Mouse (Mus musculus): ENCODE measurements at regions not wholly inside any gene's neighbourhood (a gene's known extent, or its start where the extent isn't known, plus 50 kb on each side); places are given as distances from the start of the nearest gene placed in this dataset.
A peak's percentile ranks its signal among the peaks of the same experiment; 100 is the strongest.

DNA sequence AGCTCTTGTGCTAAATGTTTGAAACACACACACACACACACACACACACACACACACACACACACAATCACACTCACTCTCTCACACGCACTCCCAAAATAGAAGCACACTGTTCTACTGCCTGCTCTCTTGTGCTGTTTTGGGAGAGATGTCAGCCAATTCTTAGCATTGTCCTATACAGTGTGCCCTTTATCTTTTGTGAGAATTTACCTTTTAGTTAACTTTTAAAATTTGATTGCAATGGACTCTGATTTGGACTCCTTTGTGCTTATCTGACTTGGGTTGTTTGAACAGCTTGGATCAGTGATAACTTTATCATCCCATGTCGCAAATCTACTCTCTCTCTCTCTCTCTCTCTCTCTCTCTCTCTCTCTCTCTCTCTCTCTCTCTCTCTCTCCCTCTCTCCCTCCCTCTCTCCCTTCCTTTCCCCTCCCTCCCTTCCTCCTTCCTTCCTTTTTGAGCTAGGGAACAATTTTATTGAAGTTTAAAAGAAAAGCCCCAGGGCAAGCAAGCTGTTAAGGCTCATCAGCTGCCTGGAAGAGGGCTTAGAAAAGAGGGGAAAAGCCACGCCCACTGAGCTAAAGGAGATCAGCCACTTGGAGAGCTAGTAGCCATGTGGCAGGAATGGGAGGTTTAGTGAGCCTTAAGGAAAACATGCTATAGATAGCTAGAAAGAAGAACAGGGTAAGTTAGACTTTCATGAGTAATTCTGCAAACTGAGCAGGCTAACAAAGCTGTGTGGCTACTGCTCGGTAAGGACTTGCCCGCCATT is 611.2 kb downstream of the Gm19410 start:
- ATAC-seq (ENCODE audit: insufficient read depth, low FRiP score), result peak; percentile 25; the same call in 1 of the 2 replicates
- H3K4me1 ChIP-seq (ENCODE audit: control insufficient read depth, insufficient read depth, low read length), result no peaks in the 10 kb centered on the region; the same call in 1 of the 2 replicates

DNA sequence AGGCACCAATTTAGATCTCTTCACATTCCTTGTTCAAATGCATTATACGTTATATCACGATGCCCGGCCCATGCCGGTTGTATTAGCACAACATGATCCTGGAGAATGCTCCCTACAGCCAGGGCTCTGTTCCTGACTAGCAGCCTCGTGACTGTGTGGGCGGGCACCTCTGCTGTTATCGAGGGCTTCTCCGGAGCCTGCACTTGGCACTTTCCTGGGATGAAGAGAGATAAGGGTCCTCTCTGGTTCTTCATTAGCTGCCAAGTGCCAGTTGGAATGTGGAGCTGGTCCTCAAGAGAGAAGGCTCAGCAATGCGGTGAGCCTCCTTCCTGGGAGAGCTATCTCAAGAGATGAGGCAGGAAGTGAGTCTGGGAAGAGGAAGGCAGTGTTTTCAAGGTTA is 598.9 kb upstream of the AI429214 start:
- H3K4me1 ChIP-seq (ENCODE audit: control insufficient read depth, insufficient read depth, low read length), result no peaks in the 10 kb centered on the region
- WGBS, result 78% methylated on average over 9 of the region's 9 CpGs
- no peaks in the 10 kb centered on the region for H3K9me3 ChIP-seq (replicated peaks; ENCODE audit: control insufficient read depth, low read length)
- H3K27ac ChIP-seq (ENCODE audit: low read length), result no peak overlapping the region
- no peak overlapping the region for H3K4me3 ChIP-seq (replicated peaks; ENCODE audit: low read length)
- H3K4me2 ChIP-seq (ENCODE audit: low read depth, low read length), result no peak overlapping the region
- H3K9ac ChIP-seq (ENCODE audit: low read length), result no peak overlapping the region
- no peak for ATAC-seq (ENCODE audit: insufficient read depth, low FRiP score)
- no peaks in the 10 kb centered on the region for H3K27me3 ChIP-seq (ENCODE audit: control insufficient read depth, insufficient read depth, low read length)
- no peaks in the 10 kb centered on the region for H3K36me3 ChIP-seq (ENCODE audit: control insufficient read depth, insufficient read depth, low read length)

More for the DNA sequence above, 611.2 kb downstream of the Gm19410 start:
- Histone ChIP-seq H3K4me3 (replicated peaks; ENCODE audit: low read length) (no peak overlapping the region), H3K9ac (ENCODE audit: low read length) (no peak overlapping the region), H3K9me3 (replicated peaks; ENCODE audit: control insufficient read depth, low read length) (no peaks in the 10 kb centered on the region), H3K27me3 (ENCODE audit: control insufficient read depth, insufficient read depth, low read length) (no peaks in the 10 kb centered on the region), H3K36me3 (ENCODE audit: control insufficient read depth, insufficient read depth, low read length) (no peaks in the 10 kb centered on the region), H3K4me2 (ENCODE audit: low read depth, low read length) (no peak overlapping the region), H3K27ac (ENCODE audit: low read length) (no peak overlapping the region)
- WGBS, result 61% methylated on average over 5 of the region's 5 CpGs

DNA sequence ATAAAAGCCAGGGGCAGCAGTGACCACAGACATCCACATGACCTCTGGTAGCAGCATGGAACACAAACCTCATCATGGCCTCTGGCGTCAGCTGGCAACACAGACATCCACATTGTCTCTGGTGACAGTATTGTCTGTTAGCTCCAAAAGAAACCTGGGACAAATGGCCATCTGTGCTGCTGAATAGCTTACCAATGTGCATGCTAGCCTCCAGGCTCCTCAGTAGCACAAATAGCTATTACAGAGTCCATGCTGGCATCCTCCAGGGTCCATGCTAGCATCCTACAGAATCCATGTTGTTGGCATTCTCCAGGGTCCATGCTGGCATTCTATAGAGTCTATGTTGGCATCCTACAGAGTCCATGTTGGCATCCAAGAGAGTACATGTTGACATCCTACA is 596.9 kb upstream of the AI429214 start:
- Histone ChIP-seq H3K4me1 (ENCODE audit: control insufficient read depth, insufficient read depth, low read length) (no peaks in the 10 kb centered on the region), H3K27me3 (ENCODE audit: control insufficient read depth, insufficient read depth, low read length) (no peaks in the 10 kb centered on the region), H3K4me3 (replicated peaks; ENCODE audit: low read length) (no peak overlapping the region), H3K9me3 (replicated peaks; ENCODE audit: control insufficient read depth, low read length) (no peaks in the 10 kb centered on the region), H3K27ac (ENCODE audit: low read length) (no peak overlapping the region), H3K9ac (ENCODE audit: low read length) (no peak overlapping the region), H3K36me3 (ENCODE audit: control insufficient read depth, insufficient read depth, low read length) (no peaks in the 10 kb centered on the region), H3K4me2 (ENCODE audit: low read depth, low read length) (no peak overlapping the region)
- ATAC-seq (ENCODE audit: insufficient read depth, low FRiP score), result no peak
- 73% methylated on average over 1 of the region's 1 CpGs for WGBS

GRCm38 (mm10) chr8:36406706-36407105 is 586.7 kb upstream of the AI429214 start:
- H3K4me3 ChIP-seq (replicated peaks; ENCODE audit: low read length), result no peak overlapping the region
- H3K27ac ChIP-seq (ENCODE audit: low read length), result no peak overlapping the region
- no peaks in the 10 kb centered on the region for H3K4me1 ChIP-seq (ENCODE audit: control insufficient read depth, insufficient read depth, low read length)
- no peak overlapping the region for H3K9ac ChIP-seq (ENCODE audit: low read length)
- H3K9me3 ChIP-seq (replicated peaks; ENCODE audit: control insufficient read depth, low read length), result 0 out of 2 replicates have a peak, but pooled peaks cover 2% of the 10 kb centered on the region
- no peak overlapping the region for H3K4me2 ChIP-seq (ENCODE audit: low read depth, low read length)
- H3K36me3 ChIP-seq (ENCODE audit: control insufficient read depth, insufficient read depth, low read length), result no peaks in the 10 kb centered on the region
- no peaks in the 10 kb centered on the region for H3K27me3 ChIP-seq (ENCODE audit: control insufficient read depth, insufficient read depth, low read length)
- no peak for ATAC-seq (ENCODE audit: insufficient read depth, low FRiP score)
- whole genome bisulfite sequencing, result 84% methylated on average over 2 of the region's 2 CpGs

All from stomach, embryonic 16.5 days (tissue).